Mouse (Mus musculus): ENCODE measurements around the gene Bgn. TPM values are rescaled to one million over a fixed set of nuclear protein-coding genes. Genes with fewer than 3 reads are reported as not detected.

Bgn gene
- polyA plus RNA-seq, 1 experiment: 317 TPM

DNA sequence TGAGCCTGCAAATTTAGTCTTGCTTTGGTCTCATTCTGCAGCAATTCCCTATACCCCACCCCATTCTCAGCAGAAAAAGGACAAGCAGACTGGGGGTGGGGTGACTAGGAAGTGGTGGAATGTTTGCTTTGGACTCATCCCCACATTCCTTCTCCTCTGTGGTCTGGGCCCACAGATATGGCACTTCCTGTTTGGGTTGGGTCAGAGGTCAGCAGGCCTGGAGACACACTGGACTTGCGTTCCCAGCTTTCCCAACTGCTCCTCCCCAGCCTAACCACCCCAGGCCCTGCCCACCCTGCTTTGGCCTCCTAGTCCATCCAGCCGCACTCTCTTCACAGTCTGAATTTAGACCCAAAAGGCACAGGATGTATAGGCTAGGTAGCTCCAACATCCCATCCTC is 6.8 kb upstream of the Bgn start:
- Histone ChIP-seq H3K27ac (ENCODE audit: insufficient read depth, low read length) (no peak overlapping the region), H3K36me3 (ENCODE audit: control insufficient read depth, insufficient read depth, low read length) (no peaks in the 10 kb centered on the region), H3K4me3 (ENCODE audit: extremely low read depth, insufficient read depth, insufficient read length) (no peak overlapping the region), H3K27me3 (ENCODE audit: control insufficient read depth, insufficient read depth, low read length) (no peaks in the 10 kb centered on the region), H3K4me1 (ENCODE audit: control insufficient read depth, insufficient read depth, insufficient read length) (no peaks in the 10 kb centered on the region)
- WGBS: 81% methylated on average over 2 of the region's 2 CpGs
- no peak for DNase-seq (ENCODE audit: low read depth in 1 of 2, low spot score in 2 of 2)
- no peak for TF ChIP-seq POLR2A (IDR thresholded peaks at IDR 0.05; ENCODE audit: low read depth, low read length)
- no peak for TF ChIP-seq CTCF (IDR thresholded peaks at IDR 0.05; ENCODE audit: extremely low read depth, insufficient read depth, insufficient read length, insufficient replicate concordance)

GRCm38 (mm10) chrX:73477500-73477899 is 5.9 kb upstream of the Bgn start:
- WGBS: 83% methylated on average over 2 of the region's 2 CpGs
- Histone ChIP-seq H3K27ac (ENCODE audit: insufficient read depth, low read length) (no peak overlapping the region), H3K4me3 (ENCODE audit: extremely low read depth, insufficient read depth, insufficient read length) (no peak overlapping the region), H3K36me3 (ENCODE audit: control insufficient read depth, insufficient read depth, low read length) (no peaks in the 10 kb centered on the region), H3K4me1 (ENCODE audit: control insufficient read depth, insufficient read depth, insufficient read length) (no peaks in the 10 kb centered on the region), H3K27me3 (ENCODE audit: control insufficient read depth, insufficient read depth, low read length) (no peaks in the 10 kb centered on the region)
- no peak for TF ChIP-seq POLR2A (IDR thresholded peaks at IDR 0.05; ENCODE audit: low read depth, low read length)
- no peak for TF ChIP-seq CTCF (IDR thresholded peaks at IDR 0.05; ENCODE audit: extremely low read depth, insufficient read depth, insufficient read length, insufficient replicate concordance)
- DNase-seq (ENCODE audit: low read depth in 1 of 2, low spot score in 2 of 2): no peak

GRCm38 (mm10) chrX:73479656-73480055 is 3.7 kb upstream of the Bgn start:
- Histone ChIP-seq H3K27me3 (ENCODE audit: control insufficient read depth, insufficient read depth, low read length) (no peaks in the 10 kb centered on the region), H3K4me1 (ENCODE audit: control insufficient read depth, insufficient read depth, insufficient read length) (no peaks in the 10 kb centered on the region), H3K4me3 (ENCODE audit: extremely low read depth, insufficient read depth, insufficient read length) (no peak overlapping the region), H3K27ac (ENCODE audit: insufficient read depth, low read length) (no peak overlapping the region), H3K36me3 (ENCODE audit: control insufficient read depth, insufficient read depth, low read length) (no peaks in the 10 kb centered on the region)
- TF ChIP-seq CTCF (IDR thresholded peaks at IDR 0.05; ENCODE audit: extremely low read depth, insufficient read depth, insufficient read length, insufficient replicate concordance): no peak
- no peak for TF ChIP-seq POLR2A (IDR thresholded peaks at IDR 0.05; ENCODE audit: low read depth, low read length)
- DNase-seq (ENCODE audit: low read depth in 1 of 2, low spot score in 2 of 2): no peak

DNA sequence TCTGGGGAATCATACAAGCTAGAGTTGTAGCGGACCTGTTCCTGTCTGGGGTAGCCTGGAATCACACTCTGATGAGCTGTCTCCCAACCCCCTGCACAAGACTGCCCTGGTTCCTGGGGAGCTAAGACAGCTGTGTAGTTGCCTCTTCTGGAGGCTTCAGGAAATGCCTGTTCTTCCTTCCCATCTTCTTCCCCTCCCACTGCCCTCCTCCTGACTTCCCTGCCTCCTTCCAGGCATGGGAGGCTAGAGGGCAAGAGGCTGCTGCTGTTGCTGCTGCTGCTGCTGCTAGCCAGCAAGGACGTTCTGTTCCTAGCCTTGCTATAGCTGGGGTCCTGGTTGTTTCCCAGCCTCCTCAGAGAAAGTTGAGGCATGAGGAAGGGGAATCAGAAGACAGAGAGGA is 3.1 kb upstream of the Bgn start:
- no peak for TF ChIP-seq CTCF (IDR thresholded peaks at IDR 0.05; ENCODE audit: extremely low read depth, insufficient read depth, insufficient read length, insufficient replicate concordance)
- TF ChIP-seq POLR2A (IDR thresholded peaks at IDR 0.05; ENCODE audit: low read depth, low read length): no peak
- Histone ChIP-seq H3K27me3 (ENCODE audit: control insufficient read depth, insufficient read depth, low read length) (no peaks in the 10 kb centered on the region), H3K27ac (ENCODE audit: insufficient read depth, low read length) (no peak overlapping the region), H3K4me3 (ENCODE audit: extremely low read depth, insufficient read depth, insufficient read length) (no peak overlapping the region), H3K4me1 (ENCODE audit: control insufficient read depth, insufficient read depth, insufficient read length) (no peaks in the 10 kb centered on the region), H3K36me3 (ENCODE audit: control insufficient read depth, insufficient read depth, low read length) (no peaks in the 10 kb centered on the region)
- no peak for DNase-seq (ENCODE audit: low read depth in 1 of 2, low spot score in 2 of 2)
- 73% methylated on average over 2 of the region's 2 CpGs for WGBS

GRCm38 (mm10) chrX:73482643-73483483 is 539 bp upstream of the Bgn start:
- WGBS: 43% methylated on average over 4 of the region's 4 CpGs
- no peak overlapping the region for H3K4me3 ChIP-seq (ENCODE audit: extremely low read depth, insufficient read depth, insufficient read length)
- H3K27ac ChIP-seq (ENCODE audit: insufficient read depth, low read length): no peak overlapping the region

DNA sequence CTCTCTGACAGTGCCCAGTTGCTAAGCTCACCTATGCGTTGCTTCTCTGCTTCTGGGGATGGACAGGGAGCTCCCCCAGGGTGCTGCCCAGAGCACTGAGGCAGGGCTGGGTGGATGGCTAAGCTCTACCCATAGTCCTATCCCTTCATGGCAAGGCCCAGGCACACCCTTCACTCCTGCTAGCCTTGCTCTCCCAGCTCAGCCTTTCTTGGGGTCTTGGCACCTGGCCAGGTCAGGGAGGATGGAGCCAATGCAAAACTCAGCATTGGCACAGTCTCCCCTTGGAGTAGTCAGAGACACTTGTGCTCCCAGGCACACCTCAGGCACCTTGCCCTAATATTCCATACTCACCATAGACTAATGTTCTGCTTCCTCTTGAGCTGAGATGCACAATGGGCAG is 674 bp downstream of the Bgn start:
- TF ChIP-seq POLR2A (IDR thresholded peaks at IDR 0.05; ENCODE audit: low read depth, low read length): no peak
- TF ChIP-seq CTCF (IDR thresholded peaks at IDR 0.05; ENCODE audit: extremely low read depth, insufficient read depth, insufficient read length, insufficient replicate concordance): no peak
- DNase-seq (ENCODE audit: low read depth in 1 of 2, low spot score in 2 of 2): no peak
- H3K36me3 ChIP-seq (ENCODE audit: control insufficient read depth, insufficient read depth, low read length): no peaks in the 10 kb centered on the region
- H3K4me1 ChIP-seq (ENCODE audit: control insufficient read depth, insufficient read depth, insufficient read length): no peaks in the 10 kb centered on the region
- no peak overlapping the region for H3K27ac ChIP-seq (ENCODE audit: insufficient read depth, low read length)
- 87% methylated on average over 1 of the region's 1 CpGs for WGBS
- H3K4me3 ChIP-seq (ENCODE audit: extremely low read depth, insufficient read depth, insufficient read length): no peak overlapping the region
- no peaks in the 10 kb centered on the region for H3K27me3 ChIP-seq (ENCODE audit: control insufficient read depth, insufficient read depth, low read length)

More at GRCm38 (mm10) chrX:73482643-73483483, 539 bp upstream of the Bgn start:
- H3K4me1 ChIP-seq (ENCODE audit: control insufficient read depth, insufficient read depth, insufficient read length): no peaks in the 10 kb centered on the region
- no peaks in the 10 kb centered on the region for H3K27me3 ChIP-seq (ENCODE audit: control insufficient read depth, insufficient read depth, low read length)
- TF ChIP-seq CTCF (IDR thresholded peaks at IDR 0.05; ENCODE audit: extremely low read depth, insufficient read depth, insufficient read length, insufficient replicate concordance) (no peak), POLR2A (IDR thresholded peaks at IDR 0.05; ENCODE audit: low read depth, low read length) (no peak)
- no peaks in the 10 kb centered on the region for H3K36me3 ChIP-seq (ENCODE audit: control insufficient read depth, insufficient read depth, low read length)
- no peak for DNase-seq (ENCODE audit: low read depth in 1 of 2, low spot score in 2 of 2)

GRCm38 (mm10) chrX:73484870-73485269 is 1.5 kb downstream of the Bgn start:
- no peak for DNase-seq (ENCODE audit: low read depth in 1 of 2, low spot score in 2 of 2)
- 89% methylated on average over 4 of the region's 4 CpGs for WGBS
- no peak overlapping the region for H3K27ac ChIP-seq (ENCODE audit: insufficient read depth, low read length)
- TF ChIP-seq POLR2A (IDR thresholded peaks at IDR 0.05; ENCODE audit: low read depth, low read length) (no peak), CTCF (IDR thresholded peaks at IDR 0.05; ENCODE audit: extremely low read depth, insufficient read depth, insufficient read length, insufficient replicate concordance) (no peak)
- H3K36me3 ChIP-seq (ENCODE audit: control insufficient read depth, insufficient read depth, low read length): no peaks in the 10 kb centered on the region
- H3K4me1 ChIP-seq (ENCODE audit: control insufficient read depth, insufficient read depth, insufficient read length): no peaks in the 10 kb centered on the region
- no peaks in the 10 kb centered on the region for H3K27me3 ChIP-seq (ENCODE audit: control insufficient read depth, insufficient read depth, low read length)
- peak overlapping the region; percentile 14; the same call in 1 of the 2 replicates for H3K4me3 ChIP-seq (ENCODE audit: extremely low read depth, insufficient read depth, insufficient read length)

All from spleen, adult 2 months (tissue).